Mouse (Mus musculus) natural killer cell, adult 2 months (primary cell): ENCODE data around the gene Maats1.

Experiments used
- DNase-seq, 2 experiments: peaks; one replicate each; pipeline ENCODE4 v3.0.0; 2022; ENCODE audit warnings: low spot score in 2 of 2

Gene Maats1

GRCm38 (mm10) chr16:38341396-38342324 lies at the start of gene Maats1:
TSS of gene Maats1 (minus strand) at chr16:38342143.
- peak; percentile 29 to 32 for DNase-seq

- DNase-seq, result no peak
These were observed 48.4 kb upstream of the Maats1 start for GRCm38 (mm10) chr16:38390322-38390721.

- DNase-seq, result no peak
These were observed 47.4 kb upstream of the Maats1 start for GRCm38 (mm10) chr16:38389284-38389893.

- DNase-seq, result no peak
These were observed 46.8 kb upstream of the Maats1 start for GRCm38 (mm10) chr16:38388757-38389156.

- no peak for DNase-seq
These were observed 45.4 kb upstream of the Maats1 start for GRCm38 (mm10) chr16:38387389-38387788.

DNA sequence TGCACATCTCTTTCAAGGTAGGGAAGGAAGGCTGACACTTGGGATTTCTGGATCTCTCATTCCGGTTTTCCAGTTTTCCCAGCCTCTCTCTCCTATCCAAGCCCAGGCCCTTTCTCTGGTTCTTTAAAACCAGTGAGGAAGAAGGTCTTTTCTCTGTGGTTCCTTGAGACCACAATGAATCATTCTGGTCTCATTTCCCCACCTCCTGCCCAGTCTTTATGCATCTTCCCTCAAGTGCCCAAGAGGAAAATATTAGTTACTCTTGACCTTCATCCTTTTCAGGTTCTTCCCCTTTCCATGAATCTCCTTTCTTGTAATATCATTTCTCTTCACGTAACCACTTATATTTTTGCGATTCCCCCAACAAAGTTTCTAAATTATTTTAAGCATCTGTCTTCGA lies 43.8 kb upstream of the Maats1 start:
- DNase-seq, result no peak

DNA sequence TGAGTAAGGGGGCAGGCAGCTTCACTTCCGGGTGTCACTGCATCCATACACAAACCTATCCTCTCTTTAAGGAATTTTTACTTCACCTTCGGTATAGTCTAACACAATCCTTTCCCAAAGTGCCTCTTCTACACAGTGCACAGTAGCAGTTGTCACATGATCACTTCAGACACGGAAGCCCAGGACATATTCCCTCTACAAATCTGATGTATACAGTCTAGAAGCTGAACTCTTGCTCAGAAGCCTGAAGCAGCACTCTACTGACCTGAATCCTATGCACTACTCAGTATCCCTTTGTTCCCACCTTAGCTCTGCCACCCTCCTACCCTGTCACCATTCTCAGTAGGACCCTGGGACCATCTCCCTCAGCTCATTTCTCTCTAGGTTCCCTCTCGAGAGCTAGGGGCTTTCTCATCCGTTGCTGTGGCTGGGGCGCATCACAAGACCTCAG lies 43.3 kb upstream of the Maats1 start:
- DNase-seq, result no peak

DNA sequence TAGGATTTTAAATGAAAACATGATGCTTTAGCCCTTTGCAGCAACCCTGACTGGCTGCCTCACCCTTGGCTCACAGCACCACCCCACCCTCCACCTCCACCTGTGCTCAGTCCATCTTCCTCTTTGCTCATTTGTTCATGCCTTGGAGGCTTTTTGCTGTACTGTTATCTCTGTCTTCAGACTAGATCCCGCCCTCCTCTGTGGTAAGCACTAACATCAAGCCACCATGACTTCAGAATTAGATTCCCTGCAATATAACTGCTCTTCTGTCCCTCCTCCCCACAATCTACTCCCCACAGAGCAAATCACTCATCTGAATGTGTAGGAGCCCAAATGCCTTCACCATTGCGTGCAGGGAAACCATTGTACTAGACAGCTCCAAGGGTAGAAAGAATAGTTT lies 41.7 kb upstream of the Maats1 start:
- DNase-seq, result no peak

DNA sequence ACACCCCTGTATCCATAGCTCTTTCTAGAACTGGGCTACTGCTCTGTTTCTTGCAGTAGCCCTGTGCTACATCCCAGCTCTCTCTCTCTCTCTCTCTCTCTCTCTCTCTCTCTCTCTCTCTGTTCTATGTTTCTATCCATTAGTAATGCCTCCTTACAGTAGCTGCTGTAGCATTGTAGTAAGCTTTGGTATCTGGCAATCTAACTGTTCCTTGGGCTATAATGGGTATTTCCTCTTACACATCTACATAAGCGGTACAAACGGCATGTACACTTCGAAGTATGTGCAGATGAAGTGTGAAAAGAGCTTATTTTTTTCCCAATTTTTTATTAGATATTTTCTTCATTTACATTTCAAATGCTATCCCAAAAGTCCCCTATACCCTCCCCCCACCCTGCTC lies 38.0 kb upstream of the Maats1 start:
- no peak for DNase-seq

DNA sequence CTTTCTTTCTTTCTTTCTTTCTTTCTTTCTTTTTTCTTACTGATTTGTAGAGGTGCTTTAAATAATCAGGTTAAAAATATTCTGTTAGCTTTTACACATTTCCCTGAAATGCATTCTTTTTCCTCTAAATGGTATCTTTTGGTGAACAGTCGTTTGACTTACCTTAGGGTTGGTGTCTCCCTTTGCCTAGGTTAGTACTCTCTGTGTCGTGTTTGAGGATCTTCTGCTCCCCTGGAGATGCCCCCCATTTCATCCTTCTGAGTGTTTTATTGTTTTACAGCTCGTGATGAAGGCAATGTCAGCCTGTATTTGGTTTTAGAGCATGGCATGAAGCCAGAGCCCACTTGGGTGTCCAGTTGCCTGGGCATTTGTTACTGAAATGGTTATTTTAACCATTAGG lies 37.5 kb upstream of the Maats1 start:
- no peak for DNase-seq

DNA sequence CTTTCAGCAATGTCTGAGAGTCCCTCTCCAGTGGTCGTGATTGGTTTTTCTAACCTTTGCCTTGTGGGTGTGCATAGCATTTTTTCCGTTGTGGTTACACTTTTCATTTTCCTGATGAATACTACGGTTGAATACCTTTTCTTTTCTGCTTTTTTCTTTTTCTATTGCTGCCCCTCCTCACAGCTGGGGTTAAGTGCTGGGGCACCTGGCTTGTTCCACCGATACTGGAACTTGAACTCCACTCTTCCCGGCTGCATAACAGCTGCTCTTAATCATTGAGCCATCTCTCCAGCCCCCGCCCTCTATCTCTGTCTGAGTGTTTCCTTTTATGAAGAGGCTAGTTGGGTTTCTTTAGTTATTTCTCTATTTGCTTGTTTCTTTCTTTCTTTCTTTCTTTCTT lies 37.1 kb upstream of the Maats1 start:
- no peak for DNase-seq

DNA sequence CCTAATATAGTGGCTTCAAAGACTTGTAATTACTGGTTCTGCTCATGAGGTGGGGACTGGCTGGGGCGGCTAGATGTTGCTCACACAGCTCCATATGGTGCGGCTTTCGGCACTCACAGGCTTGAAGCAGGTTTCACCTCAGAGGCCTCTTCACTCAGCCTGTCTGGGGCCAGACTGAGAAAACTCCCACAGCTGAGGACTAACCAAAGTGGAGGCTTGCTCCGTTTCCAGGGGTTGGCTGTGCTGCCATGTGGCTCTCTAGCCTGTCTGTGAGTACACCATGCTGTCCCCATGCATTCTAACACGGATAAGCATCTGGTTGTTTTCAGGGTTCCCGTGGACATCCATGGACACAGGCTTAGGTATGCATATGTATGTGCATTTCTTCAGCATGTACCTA lies 36.6 kb upstream of the Maats1 start:
- no peak for DNase-seq

DNA sequence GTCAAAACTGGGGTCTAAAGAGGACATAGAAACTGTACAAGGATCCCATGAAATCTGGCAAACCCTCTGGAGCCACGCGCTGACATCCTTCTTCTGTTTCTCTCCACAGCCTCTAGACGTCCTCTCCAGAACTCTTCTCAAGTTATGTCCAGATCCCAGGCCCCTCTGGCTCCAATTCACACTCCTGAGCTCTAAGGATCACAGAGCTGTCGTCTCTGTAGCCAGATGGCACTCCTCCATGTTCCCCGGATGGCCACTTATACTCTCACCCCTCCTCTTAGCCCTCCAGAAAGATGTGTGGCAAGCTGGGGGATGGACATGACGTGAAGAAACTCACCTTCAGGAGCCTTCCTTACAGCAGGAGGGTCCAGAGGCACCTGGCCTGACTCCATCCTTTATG lies 35.6 kb upstream of the Maats1 start:
- no peak for DNase-seq

GRCm38 (mm10) chr16:38376841-38377249 lies 34.9 kb upstream of the Maats1 start:
- no peak for DNase-seq

DNA sequence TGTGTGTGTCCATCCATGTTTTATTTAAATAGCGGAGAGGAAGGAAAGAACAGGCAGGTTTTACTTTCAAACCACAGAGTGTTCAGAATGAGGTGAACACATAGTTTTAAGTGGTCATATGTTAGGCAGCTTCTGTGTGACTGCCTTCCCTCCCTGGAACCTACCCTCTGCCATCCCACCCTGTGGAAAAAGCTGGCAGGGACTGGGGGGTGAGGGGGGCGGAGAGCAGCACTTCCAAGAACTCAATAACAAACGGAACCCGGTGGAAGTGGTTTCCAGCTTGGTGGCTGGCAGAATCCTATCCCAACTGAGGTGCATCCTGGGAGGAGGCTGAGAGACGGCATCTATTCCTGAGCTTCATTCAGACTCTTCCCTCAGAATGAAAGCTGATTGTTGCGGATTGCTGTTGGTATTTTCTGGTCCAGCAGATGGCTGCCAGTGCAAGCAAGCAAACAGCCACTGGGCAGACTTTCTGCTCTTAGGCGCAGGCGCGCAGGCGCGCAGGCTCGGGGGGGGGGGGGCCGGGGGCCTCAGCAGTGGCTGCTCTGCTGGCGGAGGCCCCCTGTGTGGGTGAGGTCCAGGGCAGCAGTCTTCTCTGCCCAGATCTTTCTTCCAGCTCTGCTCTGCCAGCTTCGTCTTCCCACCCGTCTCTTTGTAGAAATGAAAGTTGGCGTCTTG lies 34.4 kb upstream of the Maats1 start:
- DNase-seq, result peak; percentile 43 to 45

DNA sequence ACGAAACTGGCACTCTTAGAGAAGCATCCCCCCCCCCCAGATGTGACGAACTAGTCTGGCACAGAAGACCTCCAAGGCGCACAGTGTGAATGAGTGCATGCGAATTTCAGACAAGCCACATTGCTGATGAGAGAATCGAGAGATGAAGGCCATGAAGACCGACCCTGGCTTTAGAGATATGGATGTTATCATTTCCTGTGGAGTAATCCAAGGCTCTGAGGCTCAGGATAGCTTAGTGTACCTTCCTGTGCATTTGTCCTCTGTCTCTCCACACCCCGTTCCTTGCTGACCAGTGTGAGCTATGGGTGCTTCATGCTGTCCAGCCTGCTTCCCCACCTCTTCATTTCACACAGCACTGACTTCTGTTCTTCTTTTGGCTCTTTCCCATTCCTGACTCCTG lies 33.2 kb upstream of the Maats1 start:
- no peak for DNase-seq

DNA sequence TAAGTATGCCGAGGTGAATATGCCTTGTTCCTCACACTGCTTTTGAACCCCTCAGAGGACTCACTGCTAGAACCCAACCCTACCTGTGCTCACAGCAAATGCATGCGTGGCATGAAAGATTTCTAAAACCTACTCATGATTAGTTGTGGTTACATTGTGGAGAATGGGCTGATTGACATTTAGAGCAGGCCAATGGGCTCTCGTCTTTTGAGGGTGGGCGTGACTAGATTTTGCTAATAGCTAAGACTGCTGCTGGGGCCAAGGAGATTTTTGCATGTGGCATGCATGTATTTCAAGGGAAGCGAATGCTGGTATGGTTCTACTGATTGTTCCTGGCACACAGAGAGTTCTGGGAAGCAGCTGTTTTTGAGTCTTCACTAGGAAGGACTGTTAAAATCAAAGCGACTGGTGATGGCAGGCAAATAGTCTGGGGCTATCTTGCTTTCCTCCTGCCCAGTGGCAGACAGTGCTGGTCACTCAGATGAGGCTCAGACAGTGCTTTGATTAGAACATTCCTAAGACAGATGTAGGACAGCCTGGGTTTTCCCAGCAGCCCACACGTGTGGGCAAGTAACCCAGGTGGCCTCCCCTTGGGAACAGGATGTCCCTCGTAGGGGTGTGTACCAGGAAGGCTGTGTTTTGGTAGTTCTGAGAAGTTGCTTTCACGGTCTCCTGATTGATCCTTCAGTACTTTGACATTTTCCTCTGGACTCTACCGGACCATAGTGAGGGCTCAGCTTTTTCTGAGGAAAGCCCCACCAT lies 32.6 kb upstream of the Maats1 start:
- no peak for DNase-seq

GRCm38 (mm10) chr16:38373941-38374340 lies 32.0 kb upstream of the Maats1 start:
- no peak for DNase-seq

GRCm38 (mm10) chr16:38373439-38373838 lies 31.5 kb upstream of the Maats1 start:
- no peak for DNase-seq

DNA sequence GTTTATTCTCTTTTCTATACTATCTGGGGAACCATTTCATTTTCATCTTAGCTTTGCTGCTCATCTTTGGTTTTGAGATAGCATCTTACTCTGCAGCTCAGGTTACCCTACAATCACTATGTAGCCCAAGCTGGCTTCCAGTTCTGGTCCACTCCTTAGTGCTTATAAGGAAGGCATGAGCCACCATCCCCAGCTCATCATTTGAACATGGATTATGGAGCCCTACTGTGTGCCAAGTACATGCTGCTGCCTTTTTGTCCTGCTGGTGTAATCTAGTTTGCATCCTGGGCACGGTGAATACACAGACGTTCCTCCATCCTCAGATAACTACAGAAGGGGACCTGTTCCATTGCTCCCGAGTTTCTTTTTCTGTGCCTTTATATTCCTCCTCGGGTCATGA lies 30.9 kb upstream of the Maats1 start:
- no peak for DNase-seq

DNA sequence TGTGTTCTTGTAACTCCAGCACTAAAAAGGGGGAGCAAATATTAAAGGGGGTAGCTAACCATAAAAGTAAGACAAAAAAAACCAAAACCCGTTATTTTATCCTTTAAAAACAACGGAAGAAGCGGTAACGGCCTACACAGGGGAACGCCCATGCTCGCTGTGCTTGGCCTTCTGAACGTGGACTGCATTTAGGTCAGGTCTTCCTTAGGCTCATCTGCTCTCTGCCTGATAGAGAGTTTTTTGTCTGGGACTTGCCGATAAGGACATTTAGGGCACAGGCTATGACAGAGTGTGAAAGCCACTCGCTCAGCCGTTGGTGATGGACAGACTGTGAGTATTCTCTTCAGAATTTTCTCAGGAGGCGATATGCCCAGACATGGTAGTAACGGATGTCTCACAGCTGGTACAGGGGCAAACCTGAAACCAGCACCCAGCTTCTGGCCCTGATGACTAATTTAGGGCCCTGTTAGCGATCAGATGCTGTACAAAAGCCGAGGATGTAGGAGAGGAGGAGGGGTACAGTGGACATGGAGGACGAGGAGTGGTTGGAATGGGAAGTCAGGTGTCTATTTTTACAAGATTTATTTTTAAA lies 29.9 kb upstream of the Maats1 start:
- DNase-seq, result no peak
